Mouse (Mus musculus) neutrophil, adult 5-6 weeks (primary cell): ENCODE results near the gene Ccdc102a. TPM values are rescaled to one million over a fixed set of nuclear protein-coding genes. Genes with fewer than 3 reads are reported as not detected.
A peak's percentile ranks its signal among the peaks of the same experiment; 100 is the strongest.

ENCODE experiments used
- ATAC-seq: fragments of 151-379, 151-347 bp; 2 replicates; pipeline ENCODE4 v1.8.0; 2017; ENCODE audit warnings: mild to moderate bottlenecking, moderate TSS enrichment; ENCODE audit not compliant: insufficient number of reproducible peaks, poor library complexity, low FRiP score, severe bottlenecking; ENCODE audit errors: extremely low read depth
- total RNA-seq: library from RNA; stranded (forward); fragments of 200-1000 nt; gene quantifications from 2 replicates; pipeline ENCODE4 v1.2.3, GENCODE M21; 2017

The Ccdc102a gene
- total RNA-seq, 1 experiment from 2014 or later = 3.6 TPM

- ATAC-seq = no peak
These were observed 10.3 kb upstream of the Ccdc102a start for GRCm38 (mm10) chr8:94928227-94928626.

DNA sequence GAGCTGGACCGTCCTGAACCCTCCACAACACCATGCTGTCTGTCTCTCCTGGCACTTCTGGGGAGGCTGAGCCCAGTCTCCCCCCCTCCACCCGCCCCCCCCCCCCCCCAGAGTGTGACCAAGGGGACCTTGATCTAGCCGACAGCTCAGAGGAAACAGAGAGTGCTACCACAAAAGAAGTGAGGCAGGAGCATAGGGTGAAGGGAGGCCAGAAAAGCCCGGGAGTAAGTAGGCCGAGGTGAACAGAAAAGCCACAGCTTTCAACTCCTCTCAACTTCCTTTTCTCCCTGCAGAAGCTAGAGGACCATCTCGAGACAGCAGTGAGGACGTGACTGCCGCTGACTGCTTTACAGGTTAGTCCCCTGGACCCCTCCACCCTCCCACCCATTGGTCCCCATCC, 5.5 kb upstream of the Ccdc102a start, which contains the start of gene Adgrg5:
Gene Adgrg5, plus strand, starts transcription at position 290 of the 400 bp plus-strand sequence.
- no peak for ATAC-seq

GRCm38 (mm10) chr8:94922602-94923001, 4.7 kb upstream of the Ccdc102a start:
- no peak for ATAC-seq

DNA sequence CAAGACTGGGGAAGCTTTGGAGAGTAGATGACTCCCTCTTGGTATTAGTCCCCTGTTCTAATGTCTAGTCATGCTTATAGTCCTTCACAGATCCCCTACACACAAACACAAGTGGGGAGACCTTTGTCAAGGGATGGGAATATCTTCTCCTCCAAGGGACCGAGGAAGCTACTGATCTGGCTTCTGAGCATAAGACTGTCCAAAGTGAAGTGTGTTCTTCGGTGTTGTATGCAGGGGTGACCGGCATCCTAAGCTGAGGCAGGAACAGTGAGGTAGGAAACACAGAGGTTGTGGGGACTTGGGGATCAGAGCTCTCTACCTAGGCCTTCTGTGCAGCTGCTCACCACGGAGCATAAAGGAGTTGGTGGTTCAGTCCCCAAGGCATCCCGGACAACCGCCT, 4.3 kb upstream of the Ccdc102a start:
- ATAC-seq = no peak

- no peak for ATAC-seq
These were observed 1.4 kb upstream of the Ccdc102a start for GRCm38 (mm10) chr8:94919256-94919655.

DNA sequence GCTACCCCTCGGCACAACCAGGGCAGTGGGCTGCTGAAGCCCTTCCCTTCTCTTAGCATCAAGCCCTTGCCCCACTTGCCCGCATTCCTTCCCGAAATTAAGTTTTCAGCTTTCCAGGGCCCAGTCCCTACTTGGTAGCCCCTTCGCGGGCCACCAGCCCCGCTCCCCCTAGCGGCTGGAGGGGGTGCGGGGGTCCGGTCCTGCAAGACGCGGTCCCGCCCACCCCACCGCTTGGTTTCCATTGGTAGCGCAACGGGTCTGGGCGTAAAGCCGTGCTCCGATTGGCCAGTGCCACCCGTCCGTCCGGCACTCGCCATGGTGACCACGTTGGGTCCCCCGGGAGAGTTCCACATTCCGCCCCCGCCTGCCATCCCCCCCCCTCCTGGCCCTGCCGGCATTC, 546 bp downstream of the Ccdc102a start:
- ATAC-seq = peak; percentile 72

- ATAC-seq = no peak
These were observed 956 bp downstream of the Ccdc102a start for GRCm38 (mm10) chr8:94916960-94917324.

GRCm38 (mm10) chr8:94916311-94916959, 1.5 kb downstream of the Ccdc102a start:
- ATAC-seq = no peak

GRCm38 (mm10) chr8:94914701-94915101, 3.2 kb downstream of the Ccdc102a start:
- no peak for ATAC-seq

DNA sequence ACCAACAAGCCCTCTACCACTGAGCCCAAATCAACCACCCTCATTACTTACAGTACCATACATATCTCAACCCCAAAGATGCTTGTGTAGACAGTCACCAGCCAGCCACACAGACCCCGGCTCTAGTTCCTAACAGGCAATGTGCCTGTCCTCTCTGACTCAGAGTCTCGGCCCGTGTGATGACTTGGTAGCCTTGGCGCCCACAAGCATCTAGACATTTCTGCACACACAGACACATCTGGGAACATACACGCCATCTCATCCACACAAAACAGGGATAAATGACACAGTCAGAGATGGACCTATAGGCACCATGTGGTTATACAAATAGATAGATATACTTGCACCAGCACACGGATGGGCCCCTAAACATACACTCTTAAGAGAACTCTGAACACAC, 3.6 kb downstream of the Ccdc102a start:
- no peak for ATAC-seq

- no peak for ATAC-seq
These were observed 4.7 kb downstream of the Ccdc102a start for GRCm38 (mm10) chr8:94913061-94913660.

GRCm38 (mm10) chr8:94908847-94909246, 9.1 kb downstream of the Ccdc102a start:
- ATAC-seq = peak; percentile 47; the same call in 1 of the 2 replicates

GRCm38 (mm10) chr8:94907591-94908300, 10.2 kb downstream of the Ccdc102a start:
- ATAC-seq = no peak

DNA sequence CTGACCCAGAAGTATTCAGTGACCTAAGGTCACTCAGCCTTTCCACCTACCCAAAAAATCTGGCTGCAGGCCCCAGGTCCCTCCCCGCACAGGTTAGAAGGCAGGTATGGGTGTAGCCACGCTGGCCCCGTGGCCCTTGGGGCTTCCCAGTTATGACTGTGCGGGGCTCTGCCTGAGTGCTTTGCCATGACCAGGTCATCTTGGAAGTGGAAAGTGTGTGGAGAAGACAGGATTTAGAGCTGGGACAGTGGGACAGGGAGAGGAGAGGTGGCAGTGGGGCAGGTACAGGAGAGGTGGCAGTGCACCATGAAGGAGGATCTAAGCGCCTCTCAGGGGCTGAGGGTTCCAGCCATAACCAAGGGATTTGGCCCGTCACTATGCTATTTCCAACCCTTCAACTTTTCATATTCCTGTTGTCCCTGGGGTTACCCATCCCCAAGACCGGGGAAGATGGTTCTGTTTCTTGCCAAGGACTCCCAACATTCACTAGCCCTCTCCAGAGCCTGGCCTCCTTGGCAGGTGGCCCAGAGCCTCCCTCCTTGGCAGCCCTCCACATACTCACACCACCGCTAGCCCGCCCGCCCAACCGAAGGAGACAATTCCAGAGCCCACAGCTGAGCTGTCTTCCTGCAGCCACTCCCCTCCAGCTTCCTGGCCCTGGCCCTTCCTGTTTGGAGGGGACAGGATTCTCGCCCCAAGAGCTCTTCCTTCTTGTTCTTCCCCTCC, 13.3 kb downstream of the Ccdc102a start:
- no peak for ATAC-seq

DNA sequence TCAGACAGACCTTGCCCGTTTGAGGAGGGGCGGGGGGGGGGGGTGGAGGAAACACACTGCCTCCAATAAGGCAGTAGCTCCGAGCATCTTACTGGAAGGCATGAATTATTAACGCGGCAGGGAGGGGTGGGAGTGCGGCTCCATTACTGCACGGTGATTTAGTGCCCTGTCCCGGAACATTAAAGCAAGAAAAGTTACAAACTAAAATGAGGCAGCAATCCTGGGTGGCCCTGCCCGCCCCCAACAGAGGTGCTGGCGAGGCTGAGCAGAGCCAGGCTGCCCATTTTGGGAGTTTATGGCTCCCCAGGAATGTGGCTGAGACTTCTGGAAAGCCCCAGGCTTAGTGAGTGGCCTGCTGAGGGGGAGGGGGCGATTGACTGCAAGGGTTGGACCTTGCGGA, 14.2 kb downstream of the Ccdc102a start:
- ATAC-seq = no peak

GRCm38 (mm10) chr8:94901031-94901430, 16.9 kb downstream of the Ccdc102a start:
- ATAC-seq = no peak

DNA sequence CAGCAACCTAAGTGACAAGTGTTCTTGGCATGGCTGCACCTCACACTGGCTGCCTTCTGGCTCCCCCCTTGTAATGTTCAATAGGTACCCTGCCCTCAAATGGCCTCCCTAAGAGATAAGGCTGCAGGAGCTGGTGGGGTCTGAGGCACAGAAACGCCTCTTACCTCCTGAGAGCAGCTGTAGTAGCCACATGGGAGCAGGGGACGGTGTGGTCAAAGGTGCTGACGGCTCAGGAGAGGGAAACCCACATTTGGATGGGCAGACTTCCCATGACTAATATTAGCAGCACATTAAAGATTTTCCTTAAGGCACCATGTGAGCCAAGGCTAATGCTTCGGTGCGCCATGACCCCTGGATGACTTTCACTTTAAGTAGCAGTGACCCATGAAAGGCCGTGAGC, 17.3 kb downstream of the Ccdc102a start:
- no peak for ATAC-seq

GRCm38 (mm10) chr8:94899262-94899661, 18.6 kb downstream of the Ccdc102a start:
- no peak for ATAC-seq

DNA sequence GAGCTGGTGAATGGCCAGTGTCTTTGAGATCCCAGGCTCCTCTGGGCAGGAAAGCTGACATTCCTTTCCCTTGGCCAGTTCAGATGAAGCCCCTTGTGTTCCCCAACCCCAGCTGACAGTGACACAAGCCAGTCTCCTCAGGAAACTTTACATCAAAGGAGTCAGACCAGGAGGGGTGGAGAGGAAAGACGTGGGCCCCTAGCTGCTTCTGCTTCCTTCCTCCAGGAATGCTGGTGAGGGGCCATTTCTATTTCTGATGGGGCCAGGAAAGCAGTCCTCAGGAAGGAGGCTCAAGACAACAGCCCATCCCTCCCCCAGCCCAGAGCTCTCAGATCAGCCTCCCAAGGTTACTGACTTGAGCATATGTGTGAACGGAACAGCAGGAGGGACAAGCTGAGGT, 25.0 kb downstream of the Ccdc102a start:
- no peak for ATAC-seq
